Mouse (Mus musculus): ENCODE measurements at regions not wholly inside any gene's neighbourhood (a gene's known extent, or its start where the extent isn't known, plus 50 kb on each side); places are given as distances from the start of the nearest gene placed in this dataset.

DNA sequence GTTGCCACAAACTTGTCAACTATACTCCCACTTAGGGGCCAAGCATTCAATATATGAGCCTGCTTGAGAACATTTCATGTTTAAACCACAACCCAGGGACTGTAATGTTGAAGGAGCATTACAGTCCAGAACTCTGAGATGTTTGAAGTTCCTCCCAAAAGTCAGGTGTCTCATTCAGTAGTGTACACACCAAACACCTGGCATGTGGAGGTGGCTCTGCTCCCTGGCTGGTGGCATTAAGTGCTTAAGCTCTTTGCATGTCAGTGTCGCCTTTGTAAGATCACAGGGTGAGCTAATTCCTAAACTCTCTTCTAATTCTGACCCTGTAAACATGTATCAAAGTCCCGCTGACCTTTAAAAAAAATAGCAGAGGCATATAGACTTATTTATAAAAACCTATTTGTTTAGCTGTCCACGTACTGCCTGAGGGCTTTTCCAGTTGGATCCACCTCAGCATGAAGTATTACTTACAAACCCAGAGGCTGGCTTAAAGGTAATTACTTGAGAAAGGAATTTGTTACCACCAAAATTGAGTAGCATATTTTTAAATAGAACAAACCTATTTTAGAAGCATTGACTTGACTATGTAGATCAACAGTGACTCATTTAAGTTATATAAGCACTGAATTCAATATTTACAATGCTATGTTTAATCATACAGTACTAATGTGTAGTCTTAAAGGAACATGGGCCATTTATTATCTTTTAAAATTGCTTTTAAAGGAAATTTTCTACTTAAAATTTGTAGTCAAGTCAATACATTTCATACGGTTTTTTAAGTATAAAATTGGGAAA is 276.3 kb upstream of the Fermt1 start:
- DNase-seq (ENCODE audit: low read depth, low spot score): no peak

DNA sequence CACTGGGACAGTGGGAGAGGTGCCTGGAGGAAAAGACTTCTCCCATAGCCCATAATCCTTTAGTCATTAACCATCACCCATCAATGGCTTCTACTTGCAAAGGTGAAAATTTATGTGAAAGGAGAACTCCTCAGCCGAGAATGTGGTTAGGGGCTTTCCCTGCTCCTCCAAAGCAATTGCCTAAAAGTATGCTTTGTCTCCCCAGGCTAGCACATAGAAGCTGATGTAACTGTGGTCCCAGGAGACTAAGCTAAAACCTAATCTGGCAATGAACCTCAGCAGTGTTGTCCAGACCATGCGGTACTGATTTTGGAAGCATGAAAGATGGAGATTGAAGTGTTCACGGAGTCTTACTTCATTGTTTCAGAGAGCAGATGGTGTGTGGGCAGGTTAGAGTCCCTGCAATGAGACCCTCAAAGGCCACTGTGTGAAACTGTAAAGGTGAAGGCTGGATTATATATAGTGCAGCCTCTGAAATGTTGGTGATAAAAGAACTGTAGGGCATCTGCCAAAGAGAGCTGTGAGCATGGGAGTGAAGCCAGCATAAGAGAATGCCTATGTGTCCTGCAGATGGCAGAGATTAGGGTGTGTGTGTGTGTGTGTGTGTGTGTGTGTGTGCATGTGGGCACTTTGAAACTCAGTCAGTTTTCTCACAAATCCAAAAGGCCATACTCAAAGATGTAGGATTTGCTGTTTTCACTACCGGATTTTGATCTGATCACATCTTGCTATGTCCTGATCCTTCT is 289.6 kb upstream of the Fermt1 start:
- DNase-seq (ENCODE audit: low read depth, low spot score): no peak

GRCm38 (mm10) chr2:133252131-133252530 is 299.8 kb upstream of the Bmp2 start:
- no peak for DNase-seq (ENCODE audit: low read depth, low spot score)

DNA sequence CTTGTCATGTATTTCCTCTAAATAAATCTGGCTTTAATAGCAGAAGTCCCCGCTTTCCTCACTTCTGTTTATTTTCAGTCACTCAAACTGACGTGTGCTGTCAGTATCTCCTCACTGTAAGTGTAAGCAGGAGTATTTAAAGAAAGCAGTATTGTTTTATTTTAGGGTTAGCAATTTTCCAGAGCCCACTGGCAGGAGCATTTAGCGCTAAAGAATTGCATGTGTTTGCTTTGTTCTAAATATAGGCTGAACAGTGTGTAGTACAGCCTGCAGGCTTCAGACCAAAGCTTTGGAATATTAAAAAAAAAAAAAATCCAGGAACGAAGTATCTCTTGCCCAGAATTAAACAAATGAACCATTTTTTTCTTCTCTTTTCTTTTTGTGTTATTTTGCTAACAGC is 277.5 kb upstream of the Bmp2 start:
- no peak for DNase-seq (ENCODE audit: low read depth, low spot score)

DNA sequence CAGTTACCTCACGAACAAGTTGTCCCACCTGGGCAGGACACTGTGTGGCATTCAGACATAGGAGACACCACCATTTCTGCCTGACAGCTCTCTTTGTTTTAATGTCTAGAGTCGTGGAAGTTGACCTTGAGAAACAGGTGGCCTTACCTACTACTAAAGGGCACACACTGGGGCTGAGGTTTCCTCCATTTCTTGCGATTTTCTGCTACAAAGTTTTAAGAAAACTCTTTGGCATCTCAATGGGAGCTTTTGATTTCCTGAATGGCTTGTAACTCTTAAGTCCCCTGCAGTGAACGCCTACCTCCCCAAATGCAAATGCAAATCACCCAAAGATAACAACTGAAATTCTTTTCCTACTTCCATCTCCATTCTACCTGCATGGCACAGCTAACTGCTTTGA is 273.4 kb upstream of the Bmp2 start:
- peak; percentile 71 for DNase-seq (ENCODE audit: low read depth, low spot score)

DNA sequence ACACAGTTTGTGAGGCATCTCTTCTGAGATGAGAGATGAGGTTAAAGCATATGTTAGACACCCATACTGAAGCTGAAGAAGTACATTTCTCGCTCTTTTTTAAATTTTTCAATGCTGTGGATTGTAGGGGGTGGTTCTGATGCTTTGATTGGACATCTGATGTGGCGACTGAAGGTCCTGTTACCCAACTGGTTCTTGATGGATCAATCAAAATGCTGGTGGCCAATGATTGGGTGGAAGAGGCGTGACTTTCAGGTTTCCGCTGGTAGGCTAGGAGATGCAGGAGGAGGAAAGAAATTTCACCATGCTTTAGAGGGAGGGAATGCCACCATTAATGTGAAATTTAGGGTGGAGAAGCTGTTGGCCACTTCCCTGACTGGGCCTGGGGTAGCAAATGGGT is 272.7 kb upstream of the Bmp2 start:
- DNase-seq (ENCODE audit: low read depth, low spot score): peak; percentile 59

DNA sequence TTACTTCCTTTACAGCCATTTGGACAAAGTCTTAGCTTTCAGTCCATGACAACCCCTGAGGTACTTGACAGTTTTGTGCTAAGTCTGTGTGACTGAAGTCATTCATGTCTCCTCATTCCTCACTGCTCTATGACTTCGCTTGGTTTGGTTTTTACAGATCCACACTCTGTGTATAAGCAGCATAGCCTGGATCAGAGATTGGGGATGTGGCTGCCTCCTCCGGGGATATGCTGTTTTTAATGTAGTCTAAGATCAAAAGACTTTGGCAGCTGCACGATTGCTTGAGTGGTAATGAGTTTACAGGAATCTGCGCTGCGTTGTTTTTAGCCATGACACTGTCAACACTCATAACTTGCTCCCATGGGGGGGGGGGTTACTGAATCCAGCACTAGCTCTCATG is 269.3 kb upstream of the Bmp2 start:
- no peak for DNase-seq (ENCODE audit: low read depth, low spot score)

DNA sequence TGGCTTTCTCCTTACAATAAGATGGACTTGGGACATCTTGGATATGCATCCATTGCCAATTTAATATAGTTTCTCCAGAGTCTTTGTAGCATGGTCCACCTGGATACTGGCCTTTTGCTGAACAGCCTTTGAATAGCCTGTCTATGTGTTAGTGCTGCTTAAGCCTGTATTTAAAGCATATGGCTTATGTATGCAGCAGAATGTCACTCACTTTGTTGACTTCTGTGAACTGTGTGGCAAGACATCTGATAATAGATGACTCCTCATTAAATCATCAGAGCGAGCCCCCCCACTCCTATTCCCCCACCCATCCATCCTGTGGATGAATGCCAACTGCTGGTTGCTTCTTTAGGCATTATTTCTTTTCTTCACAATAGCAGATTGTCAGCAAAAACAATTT is 268.2 kb upstream of the Bmp2 start:
- DNase-seq (ENCODE audit: low read depth, low spot score): no peak

DNA sequence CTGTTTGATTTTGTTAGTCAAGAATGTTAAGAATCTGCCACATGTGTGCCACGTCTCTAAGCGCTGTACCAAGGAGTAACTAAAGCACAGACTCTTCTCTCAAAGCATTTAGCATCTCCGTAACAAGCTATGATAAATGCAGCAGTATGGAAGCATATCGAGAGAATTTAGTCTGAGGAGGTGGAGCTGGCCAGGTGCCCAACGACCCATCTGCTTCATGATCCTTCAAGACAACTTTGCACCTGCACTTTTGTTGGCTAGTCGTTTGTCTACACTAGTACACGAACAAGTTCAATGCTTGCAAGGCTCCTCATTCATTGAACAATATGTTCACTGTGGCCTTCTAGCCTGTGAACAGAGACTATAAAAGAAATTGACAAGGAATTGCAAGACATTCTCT is 257.8 kb upstream of the Bmp2 start:
- DNase-seq (ENCODE audit: low read depth, low spot score): no peak

- no peak for DNase-seq (ENCODE audit: low read depth, low spot score)
Measured at GRCm38 (mm10) chr2:133305936-133306335, 246.0 kb upstream of the Bmp2 start.

DNA sequence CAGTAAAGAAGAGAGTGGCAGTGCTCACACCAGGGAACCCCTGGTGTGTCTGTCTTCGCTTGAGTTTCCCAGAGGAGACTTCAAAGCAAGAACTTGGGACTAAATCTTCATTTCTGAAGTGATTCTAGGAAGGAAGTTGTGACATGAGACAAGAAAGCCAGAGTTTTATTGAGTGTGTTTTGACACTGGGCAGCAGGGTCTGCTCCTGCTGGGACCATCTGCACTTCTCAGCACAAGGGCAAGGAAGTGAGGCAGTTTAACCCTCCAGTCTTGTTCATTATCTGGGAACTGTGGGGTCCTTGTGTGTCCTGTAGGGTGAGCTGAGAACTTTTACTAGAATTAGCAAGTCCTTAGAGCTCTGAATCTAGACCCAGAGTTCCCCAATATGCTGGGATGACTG is 241.0 kb upstream of the Bmp2 start:
- no peak for DNase-seq (ENCODE audit: low read depth, low spot score)

DNA sequence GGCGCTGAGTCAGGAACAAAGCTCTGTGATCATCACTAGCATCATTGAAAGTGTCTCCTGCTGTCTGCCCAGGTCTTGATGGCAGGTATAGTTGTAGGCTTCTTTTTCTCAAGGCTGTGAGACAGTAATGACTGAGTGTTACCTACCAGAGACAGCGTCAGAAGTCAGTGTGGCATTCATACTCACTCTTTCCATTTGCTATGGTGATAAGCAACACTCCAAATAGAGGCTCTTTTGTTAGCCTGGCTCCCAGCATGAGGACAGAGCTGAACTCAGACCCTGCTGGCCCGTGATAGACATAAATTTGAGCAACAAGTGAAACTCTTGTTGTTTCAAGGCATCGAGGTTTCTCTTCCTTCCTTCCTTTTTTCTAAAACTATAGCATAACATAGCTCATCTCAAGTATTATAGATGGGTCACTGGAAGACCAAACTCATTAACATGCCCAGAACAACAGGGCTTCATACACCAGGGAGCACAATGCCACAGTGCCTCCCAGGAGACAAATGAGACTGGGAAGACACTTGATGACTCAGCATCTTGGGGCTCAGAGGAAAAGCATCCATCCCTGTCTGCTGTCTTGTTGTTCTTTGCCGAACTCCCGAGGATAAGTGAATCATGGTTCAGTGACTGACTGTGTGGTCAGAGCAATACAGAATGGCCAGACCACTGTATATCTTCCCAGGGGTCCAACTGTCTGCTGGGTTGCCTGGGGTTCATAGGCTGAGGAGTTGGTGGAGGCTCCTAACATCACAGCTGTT is 225.5 kb upstream of the Bmp2 start:
- no peak for DNase-seq (ENCODE audit: low read depth, low spot score)

DNA sequence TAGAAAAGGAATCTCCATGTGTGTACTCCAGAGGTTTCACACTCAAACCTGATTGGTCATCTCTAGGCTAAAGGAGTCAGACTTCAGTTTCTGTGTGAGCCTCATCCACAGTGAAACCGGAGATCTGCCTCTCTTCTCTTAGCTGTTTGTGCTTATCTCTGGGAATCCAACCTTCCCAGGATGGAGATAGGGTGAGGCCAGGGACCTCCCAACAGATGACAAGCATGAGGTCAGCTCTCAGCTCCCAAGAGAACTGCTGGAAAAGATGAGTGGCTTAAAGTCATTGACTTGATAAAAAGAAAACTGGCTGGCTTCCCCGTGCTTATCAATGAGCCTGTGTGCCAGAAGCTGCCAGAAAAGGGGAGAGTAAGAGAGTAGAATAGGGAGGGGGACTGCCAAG is 224.3 kb upstream of the Bmp2 start:
- DNase-seq (ENCODE audit: low read depth, low spot score): no peak

DNA sequence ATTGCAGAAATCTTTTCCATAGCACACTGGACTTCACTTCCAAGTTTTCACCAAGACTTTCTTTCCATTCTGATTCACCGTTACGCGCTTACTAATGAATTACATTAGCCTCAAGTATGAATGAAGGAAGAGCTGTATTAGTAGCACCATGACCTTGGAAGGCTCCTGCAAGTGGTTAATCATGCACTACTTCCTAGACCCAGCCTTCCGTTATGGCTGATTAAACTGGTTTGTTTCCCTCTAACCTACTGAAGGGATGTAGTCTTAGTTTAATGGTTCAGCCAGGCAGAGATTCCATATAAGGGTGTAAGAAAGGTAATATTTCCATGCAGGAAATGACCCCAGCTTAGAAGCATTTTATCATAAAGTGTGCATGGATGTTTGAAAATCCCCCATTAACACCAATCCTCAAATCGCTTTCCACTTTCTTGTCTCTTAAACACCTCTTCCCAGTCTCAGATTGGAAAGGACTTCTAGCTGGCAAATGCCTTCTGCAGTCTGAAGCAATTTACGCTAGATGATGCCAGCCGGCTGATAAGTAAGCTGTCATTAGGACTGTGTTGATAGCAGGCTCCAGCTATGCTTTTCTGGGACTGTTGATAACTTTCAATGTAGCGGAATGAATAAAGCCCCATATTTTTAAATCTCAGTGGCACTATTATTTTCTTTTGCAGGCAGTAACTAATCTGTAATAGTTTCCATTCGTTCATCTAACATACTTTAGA is 215.6 kb upstream of the Bmp2 start:
- no peak for DNase-seq (ENCODE audit: low read depth, low spot score)

- DNase-seq (ENCODE audit: low read depth, low spot score): no peak
Measured at GRCm38 (mm10) chr2:133338150-133338549, 213.8 kb upstream of the Bmp2 start.

- no peak for DNase-seq (ENCODE audit: low read depth, low spot score)
Measured at GRCm38 (mm10) chr2:133341352-133341751, 210.6 kb upstream of the Bmp2 start.

GRCm38 (mm10) chr2:133345964-133346788 is 205.8 kb upstream of the Bmp2 start:
- no peak for DNase-seq (ENCODE audit: low read depth, low spot score)

GRCm38 (mm10) chr2:133346789-133347424 is 205.1 kb upstream of the Bmp2 start:
- DNase-seq (ENCODE audit: low read depth, low spot score): peak; percentile 34

GRCm38 (mm10) chr2:133351306-133351705 is 200.7 kb upstream of the Bmp2 start:
- DNase-seq (ENCODE audit: low read depth, low spot score): peak; percentile 84

DNA sequence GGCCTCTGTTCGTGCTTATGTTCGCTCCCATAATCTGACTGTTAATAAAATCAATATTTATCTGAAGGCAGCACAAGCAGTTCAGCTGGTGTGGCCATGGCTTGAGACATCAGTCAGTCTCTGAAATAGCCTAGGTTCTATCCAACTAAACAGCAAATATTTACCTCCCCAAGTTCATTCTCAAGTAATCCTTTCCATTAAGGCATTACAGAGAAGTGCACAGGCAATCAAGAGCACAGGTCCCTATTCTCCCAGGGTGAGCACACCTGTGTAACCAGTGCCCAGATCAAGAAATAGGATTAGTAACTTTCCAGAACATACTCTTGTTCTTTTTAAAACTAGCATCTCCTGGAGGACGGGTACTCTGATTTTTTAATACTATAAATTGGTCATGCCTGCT is 199.2 kb upstream of the Bmp2 start:
- no peak for DNase-seq (ENCODE audit: low read depth, low spot score)
